In genomic region chr2:153071491-153072184, GRCm38 (mm10) we compare ENCODE assay signal across 9 mouse cellular contexts. TPM values are rescaled to one million over a fixed set of nuclear protein-coding genes. Genes with fewer than 3 reads are reported as not detected.
DNase-seq lines count a peak whose midpoint lies in the region; ATAC-seq and TF ChIP-seq lines count a peak whose summit lies in the region.
"Had no signal": no experiment of that assay in that cellular context is flagged by ENCODE, and none has a peak within 500 bp of the region (broad histone marks: within the 10 kb centered on the region; RNA-seq: fewer than 3 reads in every experiment).

No protein-coding gene starts in this region.

- H3K9ac ChIP-seq in forebrain, postnatal 0 days: 0 out of 2 replicates have a peak overlapping the region, but pooled peaks have one; percentile 14
- H3K9ac ChIP-seq in neural tube, embryonic 14.5 days (replicated peaks; ENCODE audit: low read depth, low read length): peak overlapping the region; percentile 44

- H3K36me3 ChIP-seq in forebrain, postnatal 0 days (ENCODE audit: insufficient read depth): no peaks in the 10 kb centered on the region
- no peaks in the 10 kb centered on the region for H3K36me3 ChIP-seq in neural tube, embryonic 14.5 days (ENCODE audit: control insufficient read depth, insufficient read depth, low read length)
- H3K36me3 ChIP-seq in thymus, adult 2 months (ENCODE audit: control insufficient read depth, insufficient read depth, low read length): no peaks in the 10 kb centered on the region
- H3K36me3 ChIP-seq: G1E had no signal

- no peak overlapping the region for H3K27ac ChIP-seq in forebrain, postnatal 0 days (ENCODE audit: low read depth, low read length)
- H3K27ac ChIP-seq in neural tube, embryonic 14.5 days (ENCODE audit: low read depth, low read length): no peak overlapping the region
- H3K27ac ChIP-seq in thymus, adult 2 months (ENCODE audit: control insufficient read depth, insufficient read depth, low read length): no peak overlapping the region

- H3K4me3 ChIP-seq in forebrain, postnatal 0 days (ENCODE audit: low read depth, low read length): peak overlapping the region; percentile 32
- H3K4me3 ChIP-seq in neural tube, embryonic 14.5 days (ENCODE audit: low read depth, low read length): peak overlapping the region; percentile 22
- no peak overlapping the region for H3K4me3 ChIP-seq in thymus, adult 2 months (ENCODE audit: control insufficient read depth, insufficient read depth, low read length)

- peaks cover 21% of the 10 kb centered on the region for H3K27me3 ChIP-seq in forebrain, postnatal 0 days (ENCODE audit: insufficient read depth, low read length)
- peaks cover 28% of the 10 kb centered on the region for H3K27me3 ChIP-seq in neural tube, embryonic 14.5 days (ENCODE audit: control insufficient read depth, insufficient read depth, low read length)
- no peaks in the 10 kb centered on the region for H3K27me3 ChIP-seq in thymus, adult 2 months (ENCODE audit: control insufficient read depth, insufficient read depth, low read length)

- no peaks in the 10 kb centered on the region for H3K9me3 ChIP-seq in forebrain, postnatal 0 days (ENCODE audit: low read length)
- H3K9me3 ChIP-seq in neural tube, embryonic 14.5 days (ENCODE audit: control insufficient read depth, low read length): no peaks in the 10 kb centered on the region
- H3K9me3 ChIP-seq: G1E had no signal

- intact Hi-C loops in heart, postnatal 10 days (cut with DNase I): no loop called here
- intact Hi-C loops in left cerebral cortex, postnatal 4 days (cut with DNase I): no loop called here

- peak; percentile 76 for ATAC-seq in forebrain, postnatal 0 days
- peak; percentile 56 for ATAC-seq in neural tube, embryonic 14.5 days (ENCODE audit: low read depth)

- TF ChIP-seq POLR2A in thymus, adult 2 months (IDR thresholded peaks at IDR 0.05; ENCODE audit: control insufficient read depth, extremely low read depth, insufficient read depth, low read length, poor library complexity): no peak

- no peaks in the 10 kb centered on the region for H3K4me1 ChIP-seq in forebrain, postnatal 0 days (ENCODE audit: insufficient read depth)
- no peaks in the 10 kb centered on the region for H3K4me1 ChIP-seq in neural tube, embryonic 14.5 days (ENCODE audit: control insufficient read depth, insufficient read depth, low read length)
- H3K4me1 ChIP-seq in thymus, adult 2 months (replicated peaks; ENCODE audit: control insufficient read depth, insufficient read depth, low read length): no peaks in the 10 kb centered on the region

- peak; percentile 89 for DNase-seq in heart, adult 11 months
- DNase-seq in heart, postnatal 10 days: no peak
- peak; percentile 35 for DNase-seq in adrenal gland, postnatal 25 days
- peak; percentile 64 for DNase-seq in forebrain, postnatal 0 days
- peak; percentile 80 for DNase-seq in left cerebral cortex, postnatal 4 days
- DNase-seq in thymus, adult 2 months: no peak
- no peak for DNase-seq in lung, postnatal 14 days

- TF ChIP-seq CTCF in forebrain, postnatal 0 days (IDR thresholded peaks at IDR 0.05; ENCODE audit: low read depth): no peak
- TF ChIP-seq CTCF in thymus, adult 2 months (IDR thresholded peaks at IDR 0.05; ENCODE audit: borderline replicate concordance, control insufficient read depth, extremely low read depth, insufficient read depth, low read length, poor library complexity): no peak

- peak overlapping the region; percentile 53 for H3K4me2 ChIP-seq in forebrain, postnatal 0 days (ENCODE audit: low read depth)
- H3K4me2 ChIP-seq in neural tube, embryonic 14.5 days (ENCODE audit: low read depth, low read length): peak overlapping the region; percentile 46

- 3% methylated on average over 60 of the region's 67 CpGs for WGBS in forebrain, postnatal 0 days
- 12% methylated on average over 61 of the region's 67 CpGs for WGBS in neural tube, embryonic 14.5 days
- WGBS in thymus, adult 2 months: 97% methylated on average over 67 of the region's 67 CpGs

RNA-seq across cellular contexts. Expression of gene Ccm2l, which starts 5.9 kb away (rescaled TPM):
- total RNA-seq in heart, postnatal 10 days (2021): 10 to 100 TPM; 26.9 to 29.1 TPM
- total RNA-seq in adrenal gland, postnatal 25 days (2021): 13.6 and 16.0 TPM in 2 replicates
- 2.1 and 7.4 TPM in 2 replicates for total RNA-seq in forebrain, postnatal 0 days (2014; rRNA removed)
- 1.1 TPM in 2 replicates for polyA plus RNA-seq in forebrain, postnatal 0 days (2015; fragmentation: Nextera tagmentation; extraction: Ambion mirVana)
- total RNA-seq in left cerebral cortex, postnatal 4 days (2021): 1 to 10 TPM; 3.0 to 4.7 TPM
- 1.2 and 1.9 TPM in 2 replicates for polyA plus RNA-seq in neural tube, embryonic 14.5 days (2014; fragmentation: Nextera tagmentation; extraction: Ambion mirVana)
- 4.9 and 9.2 TPM in 2 replicates for polyA plus RNA-seq in thymus, adult 2 months (2012; rRNA removed)
- polyA plus RNA-seq: G1E had no signal

RNA-seq across cellular contexts. Expression of gene Hck, which starts 36.6 kb away (rescaled TPM):
- 1 to 10 TPM; 1.0 to 1.2 TPM for total RNA-seq in heart, postnatal 10 days (2021)
- 1.7 and 1.9 TPM in 2 replicates for total RNA-seq in adrenal gland, postnatal 25 days (2021)
- 3.1 and 5.7 TPM in 2 replicates for total RNA-seq in forebrain, postnatal 0 days (2014; rRNA removed)
- polyA plus RNA-seq in forebrain, postnatal 0 days (2015; fragmentation: Nextera tagmentation; extraction: Ambion mirVana): 2.6 and 3.5 TPM in 2 replicates
- 1 to 10 TPM; 3.6 to 3.8 TPM for total RNA-seq in left cerebral cortex, postnatal 4 days (2021)
- polyA plus RNA-seq in neural tube, embryonic 14.5 days (2014; fragmentation: Nextera tagmentation; extraction: Ambion mirVana): 1.0 and 2.5 TPM in 2 replicates
- polyA plus RNA-seq in thymus, adult 2 months (2012; rRNA removed): 14.6 and 22.1 TPM in 2 replicates
- polyA plus RNA-seq: G1E had no signal

RNA-seq across cellular contexts. Expression of gene Xkr7, which starts 40.0 kb away (rescaled TPM):
- total RNA-seq in heart, postnatal 10 days (2021): not detected
- total RNA-seq in adrenal gland, postnatal 25 days (2021): 0.57 and 1.4 TPM in 2 replicates
- 17.2 and 21.9 TPM in 2 replicates for total RNA-seq in forebrain, postnatal 0 days (2014; rRNA removed)
- 0.76 and 0.77 TPM in 2 replicates for polyA plus RNA-seq in forebrain, postnatal 0 days (2015; fragmentation: Nextera tagmentation; extraction: Ambion mirVana)
- 10 to 100 TPM; 23.2 to 23.4 TPM for total RNA-seq in left cerebral cortex, postnatal 4 days (2021)
- 0.81 and 1.5 TPM in 2 replicates for polyA plus RNA-seq in neural tube, embryonic 14.5 days (2014; fragmentation: Nextera tagmentation; extraction: Ambion mirVana)
- 0.06 and 0.16 TPM in 2 replicates for polyA plus RNA-seq in thymus, adult 2 months (2012; rRNA removed)
- polyA plus RNA-seq: G1E had no signal

RNA-seq across cellular contexts. Expression of gene Pdrg1, which starts 56.4 kb away (rescaled TPM):
- 10 to 100 TPM; 74.9 to 81.3 TPM for total RNA-seq in heart, postnatal 10 days (2021)
- total RNA-seq in adrenal gland, postnatal 25 days (2021): 163 and 187 TPM in 2 replicates
- total RNA-seq in forebrain, postnatal 0 days (2014; rRNA removed): 65.9 and 95.4 TPM in 2 replicates
- 195 and 219 TPM in 2 replicates for polyA plus RNA-seq in forebrain, postnatal 0 days (2015; fragmentation: Nextera tagmentation; extraction: Ambion mirVana)
- 10 to 100 TPM; 91.7 to 92.5 TPM for total RNA-seq in left cerebral cortex, postnatal 4 days (2021)
- polyA plus RNA-seq in neural tube, embryonic 14.5 days (2014; fragmentation: Nextera tagmentation; extraction: Ambion mirVana): 157 TPM in 2 replicates
- 68.0 and 93.1 TPM in 2 replicates for polyA plus RNA-seq in thymus, adult 2 months (2012; rRNA removed)

Comparison
In these comparisons a context has a peak if more than half of its experiments do, and no peak if none do; other contexts are left out.
1. DNase-seq: peak in heart, adult 11 months (single experiment), adrenal gland, postnatal 25 days (single experiment), forebrain, postnatal 0 days (single experiment) and left cerebral cortex, postnatal 4 days (single experiment); none in heart, postnatal 10 days (0 of 2), thymus, adult 2 months (single experiment) and lung, postnatal 14 days (single experiment).